Mouse (Mus musculus): ENCODE measurements around the gene Phf3. TPM values are rescaled to one million over a fixed set of nuclear protein-coding genes. Genes with fewer than 3 reads are reported as not detected.

The Phf3 gene
- polyA plus RNA-seq, 1 experiment, result 9.9 TPM

DNA sequence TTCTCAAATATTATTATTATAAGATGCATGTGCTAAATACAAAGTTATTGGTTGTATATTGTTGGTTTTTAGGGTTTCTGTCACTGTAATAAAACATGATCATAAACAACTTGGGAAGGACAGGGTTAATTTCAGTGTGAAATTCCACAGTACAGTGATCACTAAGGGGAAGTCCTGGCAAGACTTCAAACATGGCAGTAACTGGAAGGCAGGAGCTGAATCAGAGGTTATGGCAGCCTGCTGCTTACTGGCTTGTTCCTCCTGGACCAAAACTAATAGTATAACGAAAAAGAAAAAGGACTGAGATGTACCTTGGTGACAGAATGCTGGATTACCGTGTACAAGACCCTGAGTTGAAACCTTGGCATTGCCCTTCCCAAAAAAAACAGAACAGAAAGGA lies 84.7 kb downstream of the Phf3 start:
- no peaks in the 10 kb centered on the region for H3K27me3 ChIP-seq (ENCODE audit: control insufficient read depth, insufficient read depth, insufficient read length)
- no peaks in the 10 kb centered on the region for H3K79me3 ChIP-seq (ENCODE audit: low read depth)
- no peak for TF ChIP-seq MYOD1 (IDR thresholded peaks at IDR 0.05; ENCODE audit: control insufficient read depth, insufficient read length, low read depth)
- no peak for TF ChIP-seq USF1 (IDR thresholded peaks at IDR 0.05; ENCODE audit: low read depth)
- no peak for TF ChIP-seq FOSL1 (IDR thresholded peaks at IDR 0.05; ENCODE audit: insufficient read depth, low read length, poor library complexity, severe bottlenecking)

DNA sequence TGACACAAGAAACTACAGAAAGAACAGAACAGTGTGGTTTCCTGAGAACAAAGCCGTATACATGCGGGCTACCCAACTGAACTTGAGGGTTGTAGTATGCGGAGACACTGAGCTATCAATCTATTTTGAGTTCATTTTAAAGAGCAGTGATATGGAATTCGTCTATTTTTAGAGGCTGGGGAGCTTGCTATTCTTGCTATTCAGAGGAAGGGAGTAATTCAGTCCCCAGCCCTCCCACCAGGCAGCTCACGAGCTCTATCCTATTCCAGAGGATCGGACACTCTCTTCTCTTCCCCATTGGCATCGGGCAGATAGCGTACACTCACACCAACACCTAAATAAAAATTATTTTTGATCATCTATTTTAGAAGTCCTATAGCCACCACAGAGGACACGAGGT lies 87.1 kb downstream of the Phf3 start:
- no peak overlapping the region for H3K4me3 ChIP-seq (ENCODE audit: insufficient read depth, poor library complexity, severe bottlenecking)
- no peaks in the 10 kb centered on the region for H3K27me3 ChIP-seq (ENCODE audit: control insufficient read depth, insufficient read depth, insufficient read length)
- H3ac ChIP-seq (ENCODE audit: control insufficient read depth, insufficient read length, low read depth), result no peak overlapping the region
- H3K36me3 ChIP-seq (ENCODE audit: control insufficient read depth, insufficient read depth), result no peaks in the 10 kb centered on the region
- no peaks in the 10 kb centered on the region for H3K79me3 ChIP-seq (ENCODE audit: low read depth)
- no peak for TF ChIP-seq CEBPB (IDR thresholded peaks at IDR 0.05; ENCODE audit: low read depth)
- no peak for TF ChIP-seq MYOG (IDR thresholded peaks at IDR 0.05; ENCODE audit: control insufficient read depth, extremely low read depth, insufficient read length)
- no peak for TF ChIP-seq MYOD1 (IDR thresholded peaks at IDR 0.05; ENCODE audit: control insufficient read depth, insufficient read length, low read depth)
- no peak for TF ChIP-seq USF1 (IDR thresholded peaks at IDR 0.05; ENCODE audit: low read depth)
- TF ChIP-seq FOSL1 (IDR thresholded peaks at IDR 0.05; ENCODE audit: insufficient read depth, low read length, poor library complexity, severe bottlenecking), result no peak
- no peak for TF ChIP-seq CTCF (IDR thresholded peaks at IDR 0.05; ENCODE audit: control insufficient read depth, insufficient read depth, insufficient read length)
- no peak for TF ChIP-seq MAX (IDR thresholded peaks at IDR 0.05)
- no peaks in the 10 kb centered on the region for H3K79me2 ChIP-seq (ENCODE audit: control insufficient read depth, insufficient read depth)

More for the DNA sequence above, 84.7 kb downstream of the Phf3 start:
- no peaks in the 10 kb centered on the region for H3K79me2 ChIP-seq (ENCODE audit: control insufficient read depth, insufficient read depth)
- H3K36me3 ChIP-seq (ENCODE audit: control insufficient read depth, insufficient read depth), result no peaks in the 10 kb centered on the region
- H3ac ChIP-seq (ENCODE audit: control insufficient read depth, insufficient read length, low read depth), result no peak overlapping the region
- H3K4me3 ChIP-seq (ENCODE audit: insufficient read depth, poor library complexity, severe bottlenecking), result no peak overlapping the region

DNA sequence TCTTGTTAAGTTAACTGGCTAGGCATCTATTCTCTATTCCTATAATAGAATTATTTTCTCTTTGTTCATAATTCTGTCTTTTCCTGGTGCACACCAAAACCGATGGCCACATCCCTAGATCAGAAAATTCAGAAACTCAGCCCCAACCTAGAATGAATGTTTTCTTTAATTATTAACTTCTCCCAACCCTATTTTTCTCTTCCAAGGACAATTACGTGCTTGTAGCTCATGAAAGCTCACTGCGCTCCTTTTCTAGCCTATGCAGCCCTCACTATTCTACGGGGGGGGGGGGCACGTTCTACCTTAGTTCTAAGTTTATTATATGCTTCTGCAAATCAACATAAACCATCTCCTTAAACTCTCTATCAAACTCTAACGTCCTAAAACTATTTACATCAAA lies 90.0 kb downstream of the Phf3 start:
- Histone ChIP-seq H3K79me3 (ENCODE audit: low read depth) (no peaks in the 10 kb centered on the region), H3K79me2 (ENCODE audit: control insufficient read depth, insufficient read depth) (no peaks in the 10 kb centered on the region), H3K36me3 (ENCODE audit: control insufficient read depth, insufficient read depth) (no peaks in the 10 kb centered on the region), H3ac (ENCODE audit: control insufficient read depth, insufficient read length, low read depth) (no peak overlapping the region), H3K27me3 (ENCODE audit: control insufficient read depth, insufficient read depth, insufficient read length) (no peaks in the 10 kb centered on the region), H3K4me3 (ENCODE audit: insufficient read depth, poor library complexity, severe bottlenecking) (no peak overlapping the region)
- TF ChIP-seq CEBPB (IDR thresholded peaks at IDR 0.05; ENCODE audit: low read depth) (no peak), FOSL1 (IDR thresholded peaks at IDR 0.05; ENCODE audit: insufficient read depth, low read length, poor library complexity, severe bottlenecking) (no peak), MAX (IDR thresholded peaks at IDR 0.05) (no peak)

DNA sequence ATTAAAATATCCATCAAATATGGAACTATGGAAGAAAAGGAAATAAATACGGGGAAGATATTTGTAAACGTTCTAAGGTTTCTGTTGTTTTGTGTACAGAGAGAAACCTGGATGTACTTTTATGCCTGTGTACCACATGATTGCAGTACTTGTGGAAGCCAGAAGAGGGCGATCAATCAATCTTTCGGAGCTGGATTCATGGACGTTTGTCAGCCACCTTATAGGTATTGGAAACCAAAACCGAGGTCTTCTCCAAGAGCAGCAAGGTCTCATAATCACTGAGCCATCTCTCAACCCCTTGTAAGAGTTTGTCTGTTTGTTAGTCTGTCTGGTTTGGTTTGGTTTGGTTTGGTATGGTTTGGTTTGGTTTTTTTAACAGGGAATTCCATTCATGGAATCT lies 93.4 kb downstream of the Phf3 start:
- H3K79me2 ChIP-seq (ENCODE audit: control insufficient read depth, insufficient read depth), result no peaks in the 10 kb centered on the region
- H3K27me3 ChIP-seq (ENCODE audit: control insufficient read depth, insufficient read depth, insufficient read length), result no peaks in the 10 kb centered on the region
- H3K79me3 ChIP-seq (ENCODE audit: low read depth), result no peaks in the 10 kb centered on the region
- no peak for TF ChIP-seq CTCF (IDR thresholded peaks at IDR 0.05; ENCODE audit: control insufficient read depth, insufficient read depth, insufficient read length)
- no peak for TF ChIP-seq CEBPB (IDR thresholded peaks at IDR 0.05; ENCODE audit: low read depth)
- TF ChIP-seq USF1 (IDR thresholded peaks at IDR 0.05; ENCODE audit: low read depth), result no peak
- no peak for TF ChIP-seq MYOG (IDR thresholded peaks at IDR 0.05; ENCODE audit: control insufficient read depth, extremely low read depth, insufficient read length)
- no peak for TF ChIP-seq FOSL1 (IDR thresholded peaks at IDR 0.05; ENCODE audit: insufficient read depth, low read length, poor library complexity, severe bottlenecking)
- no peak for TF ChIP-seq MAX (IDR thresholded peaks at IDR 0.05)
- no peak for TF ChIP-seq MYOD1 (IDR thresholded peaks at IDR 0.05; ENCODE audit: control insufficient read depth, insufficient read length, low read depth)
- H3K36me3 ChIP-seq (ENCODE audit: control insufficient read depth, insufficient read depth), result no peaks in the 10 kb centered on the region
- H3ac ChIP-seq (ENCODE audit: control insufficient read depth, insufficient read length, low read depth), result no peak overlapping the region
- H3K4me3 ChIP-seq (ENCODE audit: insufficient read depth, poor library complexity, severe bottlenecking), result no peak overlapping the region

DNA sequence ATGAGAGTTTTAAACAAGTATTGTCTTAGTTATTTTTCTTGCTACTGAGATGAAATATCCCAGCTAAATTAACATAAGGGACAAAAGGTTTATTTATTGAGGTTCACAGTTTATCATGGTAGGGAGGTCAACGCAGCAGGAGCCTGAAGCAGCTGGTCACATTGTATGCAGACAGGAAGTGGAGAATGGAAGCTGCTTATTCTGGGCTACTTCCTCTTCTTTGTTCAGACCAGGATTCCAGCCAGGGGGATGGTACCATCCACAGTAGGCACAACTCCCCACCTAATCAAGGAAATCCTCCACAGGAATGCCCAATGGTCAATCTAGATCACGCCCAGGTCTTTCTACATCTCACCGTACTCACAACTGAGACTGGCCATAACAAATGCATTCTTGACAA lies 94.2 kb downstream of the Phf3 start:
- no peak overlapping the region for H3ac ChIP-seq (ENCODE audit: control insufficient read depth, insufficient read length, low read depth)
- H3K36me3 ChIP-seq (ENCODE audit: control insufficient read depth, insufficient read depth), result no peaks in the 10 kb centered on the region
- TF ChIP-seq MYOD1 (IDR thresholded peaks at IDR 0.05; ENCODE audit: control insufficient read depth, insufficient read length, low read depth) (no peak), CTCF (IDR thresholded peaks at IDR 0.05; ENCODE audit: control insufficient read depth, insufficient read depth, insufficient read length) (no peak), FOSL1 (IDR thresholded peaks at IDR 0.05; ENCODE audit: insufficient read depth, low read length, poor library complexity, severe bottlenecking) (no peak), CEBPB (IDR thresholded peaks at IDR 0.05; ENCODE audit: low read depth) (no peak), MYOG (IDR thresholded peaks at IDR 0.05; ENCODE audit: control insufficient read depth, extremely low read depth, insufficient read length) (no peak), USF1 (IDR thresholded peaks at IDR 0.05; ENCODE audit: low read depth) (no peak), MAX (IDR thresholded peaks at IDR 0.05) (no peak)
- no peaks in the 10 kb centered on the region for H3K79me3 ChIP-seq (ENCODE audit: low read depth)
- no peak overlapping the region for H3K4me3 ChIP-seq (ENCODE audit: insufficient read depth, poor library complexity, severe bottlenecking)
- no peaks in the 10 kb centered on the region for H3K79me2 ChIP-seq (ENCODE audit: control insufficient read depth, insufficient read depth)
- H3K27me3 ChIP-seq (ENCODE audit: control insufficient read depth, insufficient read depth, insufficient read length), result no peaks in the 10 kb centered on the region

DNA sequence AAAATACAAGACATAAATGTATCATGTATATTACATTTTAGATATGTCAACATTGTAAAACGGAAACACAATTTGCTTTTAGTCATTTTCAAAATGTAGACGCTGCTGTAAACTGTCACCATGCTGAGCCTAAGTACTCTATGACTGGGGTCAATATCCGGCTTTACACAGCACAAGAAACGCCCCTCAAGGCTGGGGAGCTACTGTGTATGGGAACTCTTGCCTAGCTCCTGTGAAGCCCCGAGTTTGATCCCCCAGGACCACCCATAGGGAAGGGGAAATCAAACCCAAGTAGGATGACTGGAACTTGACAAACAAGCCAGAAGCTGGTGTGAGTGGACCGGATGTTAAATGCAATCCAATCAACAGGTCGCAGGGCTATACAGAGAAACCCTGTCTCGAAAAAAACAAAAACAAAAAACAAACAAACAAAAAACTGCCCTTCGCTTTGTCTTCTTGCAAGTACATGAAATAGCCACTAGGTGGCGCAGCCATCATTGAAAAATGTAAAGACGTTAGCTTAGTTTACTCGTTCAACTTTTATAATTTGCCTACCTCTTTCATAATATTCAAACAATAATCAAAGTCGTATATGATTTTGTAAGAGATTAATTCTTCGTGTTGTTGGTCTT lies 95.2 kb downstream of the Phf3 start:
- H3K79me2 ChIP-seq (ENCODE audit: control insufficient read depth, insufficient read depth), result no peaks in the 10 kb centered on the region
- H3ac ChIP-seq (ENCODE audit: control insufficient read depth, insufficient read length, low read depth), result no peak overlapping the region
- no peaks in the 10 kb centered on the region for H3K36me3 ChIP-seq (ENCODE audit: control insufficient read depth, insufficient read depth)
- H3K4me3 ChIP-seq (ENCODE audit: insufficient read depth, poor library complexity, severe bottlenecking), result no peak overlapping the region
- TF ChIP-seq FOSL1 (IDR thresholded peaks at IDR 0.05; ENCODE audit: insufficient read depth, low read length, poor library complexity, severe bottlenecking) (no peak), CTCF (IDR thresholded peaks at IDR 0.05; ENCODE audit: control insufficient read depth, insufficient read depth, insufficient read length) (no peak), MAX (IDR thresholded peaks at IDR 0.05) (no peak), USF1 (IDR thresholded peaks at IDR 0.05; ENCODE audit: low read depth) (no peak), MYOD1 (IDR thresholded peaks at IDR 0.05; ENCODE audit: control insufficient read depth, insufficient read length, low read depth) (no peak), MYOG (IDR thresholded peaks at IDR 0.05; ENCODE audit: control insufficient read depth, extremely low read depth, insufficient read length) (no peak), CEBPB (IDR thresholded peaks at IDR 0.05; ENCODE audit: low read depth) (no peak)
- no peaks in the 10 kb centered on the region for H3K27me3 ChIP-seq (ENCODE audit: control insufficient read depth, insufficient read depth, insufficient read length)
- no peaks in the 10 kb centered on the region for H3K79me3 ChIP-seq (ENCODE audit: low read depth)

Measured in C2C12 (cell line).